Mouse (Mus musculus) lung, embryonic 15.5 days (tissue): ENCODE data around the gene Smad1. TPM values are rescaled to one million over a fixed set of nuclear protein-coding genes. Genes with fewer than 3 reads are reported as not detected.

Experiments
- ATAC-seq: fragments of 200-750 bp; cut with Nextera tagmentation; 2 replicates; pipeline ENCODE4 v1.8.0; 2017; ENCODE audit warnings: moderate number of reproducible peaks, borderline replicate concordance; ENCODE audit not compliant: low FRiP score, low TSS enrichment; ENCODE audit errors: extremely low read depth
- H3K27ac ChIP-seq: fragments of 300-500 bp; sonication (generic); 2 replicates; pipeline ENCODE4 v1.5.1; 2015; ENCODE audit warnings: moderate library complexity, mild to moderate bottlenecking, inconsistent platforms
- H3K27me3 ChIP-seq: fragments of 300-500 bp; sonication (generic); 2 replicates; pipeline ENCODE4 v1.6.1; 2015; ENCODE audit warnings: inconsistent platforms
- H3K36me3 ChIP-seq: fragments of 300-500 bp; sonication (generic); 2 replicates; pipeline ENCODE4 v1.6.1; 2015; ENCODE audit warnings: inconsistent platforms
- H3K4me1 ChIP-seq: fragments of 300-500 bp; sonication (generic); 2 replicates; pipeline ENCODE4 v1.6.1; 2015; ENCODE audit warnings: inconsistent platforms
- H3K4me2 ChIP-seq: fragments of 300-500 bp; sonication (generic); 2 replicates; pipeline ENCODE4 v1.6.1; 2015; ENCODE audit warnings: inconsistent platforms, mild to moderate bottlenecking, moderate library complexity
- H3K4me3 ChIP-seq: fragments of 300-500 bp; sonication (generic); 2 replicates; pipeline ENCODE4 v1.5.1; 2015; ENCODE audit warnings: mild to moderate bottlenecking, inconsistent platforms
- H3K9ac ChIP-seq: fragments of 300-500 bp; sonication (generic); 2 replicates; pipeline ENCODE4 v1.6.1; 2015; ENCODE audit warnings: inconsistent platforms
- H3K9me3 ChIP-seq: fragments of 300-500 bp; sonication (generic); 2 replicates; pipeline ENCODE4 v1.6.1; 2016; ENCODE audit warnings: inconsistent platforms
- WGBS: fragments of 180-500 bp; shearing (Covaris S2); methylation state at CpG from one replicate; pipeline ENCODE4 v1.1.7; 2015; 5-methylcytosine and 5-hydroxymethylcytosine counted together
- polyA plus RNA-seq: library from polyadenylated mRNA; unstranded; fragments of >200 nt; fragmentation: Nextera tagmentation; extraction: Ambion mirVana; gene quantifications from 2 replicates; pipeline ENCODE4 v1.2.1, GENCODE M21; 2015

The Smad1 gene
- polyA plus RNA-seq, 1 experiment from 2014 or later, result 38.5 TPM

DNA sequence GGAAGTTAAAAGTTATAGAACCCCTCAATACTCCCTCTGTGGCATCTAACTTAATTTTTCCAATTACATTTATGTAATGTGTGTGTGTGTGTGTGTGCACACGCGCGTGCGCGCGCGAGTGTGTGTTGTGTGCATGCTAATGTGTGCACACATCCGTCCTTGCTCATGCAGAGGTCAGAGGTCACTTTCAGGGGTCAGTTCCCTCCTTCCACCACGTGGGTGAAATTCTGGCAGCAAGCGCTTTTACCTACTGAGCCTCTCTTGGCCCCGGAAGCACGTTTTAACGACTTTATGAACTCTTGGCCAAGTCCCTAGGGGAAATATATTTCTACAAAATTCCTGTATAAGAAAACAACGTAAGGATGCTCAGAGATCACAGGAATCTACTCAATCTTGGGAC is 19.3 kb downstream of the Smad1 start:
- no peak overlapping the region for H3K27ac ChIP-seq
- no peak overlapping the region for H3K9ac ChIP-seq
- H3K4me1 ChIP-seq, result peaks cover 23% of the 10 kb centered on the region
- H3K4me2 ChIP-seq, result no peak overlapping the region
- H3K27me3 ChIP-seq, result no peaks in the 10 kb centered on the region
- 75% methylated on average over 14 of the region's 14 CpGs for WGBS
- peaks cover 8% of the 10 kb centered on the region; the same call in 1 of the 2 replicates for H3K36me3 ChIP-seq
- no peak overlapping the region for H3K4me3 ChIP-seq
- H3K9me3 ChIP-seq, result no peaks in the 10 kb centered on the region
- ATAC-seq, result no peak

DNA sequence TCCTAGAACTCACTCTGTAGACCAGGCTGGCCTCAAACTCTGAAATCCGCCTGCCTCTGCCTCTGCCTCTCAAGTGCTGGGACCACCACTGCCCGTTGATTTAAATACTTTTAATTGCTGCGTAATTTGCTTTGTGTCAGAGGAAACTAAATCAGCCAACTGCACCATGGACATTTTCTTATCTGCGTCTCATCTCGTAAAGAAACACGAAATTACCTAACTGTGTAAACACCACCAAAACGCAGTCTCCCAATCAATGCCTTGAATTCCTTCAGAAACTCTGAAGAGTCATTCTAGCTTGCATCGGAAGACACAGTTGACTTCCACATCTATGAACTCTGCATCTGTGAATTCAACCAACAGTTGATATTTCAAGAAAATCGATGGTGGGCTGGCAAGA is 22.7 kb downstream of the Smad1 start:
- Histone ChIP-seq H3K4me3 (no peak overlapping the region), H3K9ac (no peak overlapping the region), H3K4me2 (no peak overlapping the region), H3K36me3 (peaks cover 11% of the 10 kb centered on the region; the same call in 1 of the 2 replicates), H3K4me1 (peaks cover 37% of the 10 kb centered on the region), H3K9me3 (no peaks in the 10 kb centered on the region), H3K27me3 (no peaks in the 10 kb centered on the region), H3K27ac (no peak overlapping the region)
- ATAC-seq, result no peak
- WGBS, result 74% methylated on average over 9 of the region's 9 CpGs

DNA sequence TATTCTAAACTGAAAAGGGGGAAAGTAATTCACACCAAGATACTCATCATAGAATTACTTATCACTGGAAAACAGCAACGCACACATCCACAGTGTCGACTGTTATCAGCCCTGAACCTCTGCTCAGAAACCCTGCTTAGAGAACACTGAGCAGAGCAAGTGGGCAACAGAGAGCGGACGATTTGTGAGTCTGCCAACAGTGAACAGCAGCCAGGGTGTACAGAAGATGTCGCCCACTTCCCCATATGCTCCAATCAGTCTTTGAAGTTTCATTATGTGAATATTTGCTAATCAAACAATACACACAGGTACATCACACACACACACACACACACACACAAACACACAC is 23.6 kb downstream of the Smad1 start:
- no peak for ATAC-seq
- H3K4me2 ChIP-seq, result no peak overlapping the region
- peak overlapping the region; percentile 27; the same call in 1 of the 2 replicates for H3K27ac ChIP-seq
- H3K27me3 ChIP-seq, result no peaks in the 10 kb centered on the region
- 36% methylated on average over 5 of the region's 5 CpGs for WGBS
- peaks cover 44% of the 10 kb centered on the region for H3K4me1 ChIP-seq
- no peak overlapping the region for H3K4me3 ChIP-seq
- H3K36me3 ChIP-seq, result peaks cover 19% of the 10 kb centered on the region
- no peaks in the 10 kb centered on the region for H3K9me3 ChIP-seq
- H3K9ac ChIP-seq, result no peak overlapping the region

DNA sequence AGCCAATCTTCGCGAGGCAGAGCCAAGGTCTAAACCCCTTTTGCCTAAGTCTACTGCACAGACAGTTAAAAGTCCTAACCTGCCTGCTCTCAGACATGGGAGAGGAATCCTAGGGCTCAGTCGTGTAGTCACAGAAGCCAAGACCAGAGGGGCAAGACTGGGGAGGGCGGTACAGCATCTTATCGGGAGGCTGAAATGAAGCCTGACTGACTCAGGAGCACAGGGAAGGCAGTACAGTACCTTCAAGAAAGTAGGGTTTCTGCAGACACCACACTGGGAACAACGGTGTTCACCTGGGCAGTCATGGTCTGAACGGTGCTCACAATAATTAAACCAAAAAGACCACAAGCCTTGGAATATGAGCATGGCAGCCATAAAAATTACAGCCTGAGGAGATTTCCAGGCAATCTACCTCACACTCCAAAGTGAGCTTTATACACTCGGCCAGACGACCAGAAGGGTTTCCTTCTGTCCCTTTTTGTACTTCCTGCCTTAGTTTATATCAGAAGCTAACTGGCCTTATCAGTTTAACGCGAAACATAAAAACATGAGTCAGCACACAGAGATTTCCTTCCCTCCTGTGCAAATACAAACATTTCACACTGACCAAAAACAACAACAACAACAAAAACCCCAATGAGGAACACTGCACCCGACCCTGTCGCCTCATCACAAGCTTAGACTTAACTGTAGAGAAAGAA is 24.1 kb downstream of the Smad1 start:
- ATAC-seq, result no peak
- Histone ChIP-seq H3K36me3 (peaks cover 23% of the 10 kb centered on the region), H3K4me2 (peak overlapping the region; percentile 2; the same call in 1 of the 2 replicates), H3K4me3 (no peak overlapping the region), H3K9ac (no peak overlapping the region), H3K4me1 (peaks cover 45% of the 10 kb centered on the region), H3K27ac (peak overlapping the region; percentile 61), H3K9me3 (no peaks in the 10 kb centered on the region), H3K27me3 (no peaks in the 10 kb centered on the region)
- WGBS, result 52% methylated on average over 13 of the region's 13 CpGs

DNA sequence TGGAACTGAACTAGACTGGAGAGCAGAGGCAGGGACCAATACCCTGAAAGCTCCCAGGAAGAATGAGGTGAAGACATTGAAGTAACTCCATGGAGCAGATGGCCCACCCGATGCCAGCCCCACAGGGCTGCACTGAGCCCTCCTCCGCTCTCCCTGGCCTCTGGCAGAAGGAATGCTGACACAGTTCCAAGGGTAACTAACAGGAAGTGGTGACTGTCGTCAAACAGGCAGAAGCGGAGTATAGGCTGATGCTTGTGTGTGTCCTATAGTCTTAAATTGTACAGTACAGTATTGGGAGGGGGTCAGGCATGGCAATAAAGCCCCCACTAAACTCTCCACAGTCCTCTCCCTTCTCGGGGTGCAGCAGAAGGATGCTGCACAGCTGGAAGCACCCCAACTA is 24.9 kb downstream of the Smad1 start:
- no peak overlapping the region for H3K9ac ChIP-seq
- H3K4me2 ChIP-seq, result peak overlapping the region; percentile 2; the same call in 1 of the 2 replicates
- H3K4me1 ChIP-seq, result peaks cover 45% of the 10 kb centered on the region
- 33% methylated on average over 5 of the region's 5 CpGs for WGBS
- no peaks in the 10 kb centered on the region for H3K27me3 ChIP-seq
- H3K4me3 ChIP-seq, result no peak overlapping the region
- H3K27ac ChIP-seq, result peak overlapping the region; percentile 61; the same call in 1 of the 2 replicates
- H3K9me3 ChIP-seq, result no peaks in the 10 kb centered on the region
- peaks cover 25% of the 10 kb centered on the region for H3K36me3 ChIP-seq
- ATAC-seq, result no peak

DNA sequence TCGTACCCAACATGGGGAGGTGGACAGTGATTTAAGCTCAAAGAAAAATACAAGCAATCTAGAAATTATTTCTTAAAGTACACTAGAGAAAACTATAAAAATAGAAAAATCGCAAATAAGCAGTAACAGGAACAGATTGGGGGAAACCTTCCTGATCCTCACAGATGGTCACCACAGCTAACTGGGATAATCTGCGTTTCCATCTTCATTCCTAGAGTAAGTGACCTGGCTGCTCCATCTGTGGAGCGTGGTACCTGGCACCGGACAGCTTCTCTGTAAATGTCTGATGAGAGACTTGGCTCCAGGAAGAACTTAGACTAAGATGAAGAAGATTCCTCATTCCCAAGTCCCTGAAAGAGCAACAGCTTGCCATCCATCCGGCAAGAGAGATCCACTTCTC is 25.8 kb downstream of the Smad1 start:
- H3K4me1 ChIP-seq, result peaks cover 47% of the 10 kb centered on the region
- H3K9ac ChIP-seq, result no peak overlapping the region
- 85% methylated on average over 6 of the region's 6 CpGs for WGBS
- H3K4me3 ChIP-seq, result no peak overlapping the region
- H3K4me2 ChIP-seq, result no peak overlapping the region
- no peaks in the 10 kb centered on the region for H3K27me3 ChIP-seq
- H3K9me3 ChIP-seq, result no peaks in the 10 kb centered on the region
- H3K27ac ChIP-seq, result no peak overlapping the region
- H3K36me3 ChIP-seq, result peaks cover 25% of the 10 kb centered on the region
- no peak for ATAC-seq

DNA sequence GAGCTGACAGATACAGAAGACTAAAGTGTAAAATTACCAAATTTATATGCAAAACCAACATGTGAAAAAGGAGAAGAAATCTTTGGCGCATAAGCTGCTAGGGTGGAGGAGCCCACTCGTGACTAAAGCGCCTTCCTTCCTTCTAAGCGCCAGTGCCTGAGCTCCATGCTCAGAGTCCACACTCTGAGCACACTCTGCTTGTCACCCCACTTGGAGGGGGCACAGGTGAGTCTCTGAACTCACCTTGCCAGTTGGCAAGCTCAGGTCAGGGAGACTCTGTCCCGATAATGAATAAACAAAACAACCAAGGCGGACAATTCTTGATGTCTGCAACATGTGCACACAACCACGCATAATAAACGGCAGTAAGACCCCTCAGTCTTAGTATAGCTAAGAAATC is 26.4 kb downstream of the Smad1 start:
- Histone ChIP-seq H3K36me3 (peaks cover 25% of the 10 kb centered on the region), H3K4me1 (peaks cover 50% of the 10 kb centered on the region), H3K4me3 (no peak overlapping the region), H3K9ac (no peak overlapping the region), H3K9me3 (no peaks in the 10 kb centered on the region), H3K4me2 (no peak overlapping the region), H3K27ac (no peak overlapping the region), H3K27me3 (no peaks in the 10 kb centered on the region)
- 73% methylated on average over 8 of the region's 8 CpGs for WGBS
- no peak for ATAC-seq

DNA sequence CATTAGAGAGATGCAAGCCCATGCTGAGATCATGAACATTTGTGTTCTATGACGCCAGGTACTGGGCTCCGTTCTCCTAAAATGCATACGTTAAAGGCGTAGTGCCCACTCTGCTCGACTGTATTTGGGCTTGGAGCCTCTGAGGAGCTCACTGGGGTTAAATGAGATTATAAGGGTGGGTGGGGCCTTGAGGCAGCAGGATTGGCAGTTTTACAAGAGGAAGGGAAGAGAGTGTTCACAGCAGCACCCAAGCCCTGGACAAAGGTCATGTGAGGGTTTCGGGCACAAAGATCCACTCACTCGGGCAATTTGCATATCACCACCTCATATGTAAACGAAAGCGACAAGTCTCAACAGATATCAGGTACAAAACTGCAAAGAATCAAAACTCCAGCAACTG is 26.8 kb downstream of the Smad1 start:
- WGBS, result 61% methylated on average over 9 of the region's 9 CpGs
- ATAC-seq, result no peak
- H3K36me3 ChIP-seq, result peaks cover 25% of the 10 kb centered on the region
- no peaks in the 10 kb centered on the region for H3K27me3 ChIP-seq
- H3K9me3 ChIP-seq, result no peaks in the 10 kb centered on the region
- no peak overlapping the region for H3K9ac ChIP-seq
- H3K27ac ChIP-seq, result no peak overlapping the region
- no peak overlapping the region for H3K4me3 ChIP-seq
- peaks cover 50% of the 10 kb centered on the region for H3K4me1 ChIP-seq
- H3K4me2 ChIP-seq, result no peak overlapping the region

DNA sequence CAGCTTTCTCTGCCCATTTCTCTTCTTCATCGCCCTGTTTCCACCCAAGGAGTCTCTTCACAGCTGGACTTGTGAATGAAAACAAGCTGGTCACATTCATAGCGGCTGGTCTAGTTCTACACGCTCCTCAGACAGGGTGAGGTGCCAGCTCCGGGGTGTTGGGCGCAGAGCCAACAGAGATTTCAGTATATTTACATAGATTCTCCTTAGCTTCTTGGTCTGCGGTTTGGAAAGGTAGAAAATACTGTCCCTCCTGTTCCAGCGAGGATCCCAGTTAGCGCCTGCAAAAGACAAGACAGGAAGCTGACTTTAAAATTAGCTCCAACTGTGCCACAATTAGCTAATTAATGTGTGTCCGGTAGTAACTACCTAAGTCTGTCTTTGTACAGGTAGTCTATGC is 27.2 kb downstream of the Smad1 start:
- H3K9me3 ChIP-seq, result no peaks in the 10 kb centered on the region
- no peak overlapping the region for H3K9ac ChIP-seq
- no peak overlapping the region for H3K27ac ChIP-seq
- peaks cover 49% of the 10 kb centered on the region for H3K4me1 ChIP-seq
- H3K27me3 ChIP-seq, result no peaks in the 10 kb centered on the region
- 65% methylated on average over 9 of the region's 9 CpGs for WGBS
- no peak for ATAC-seq
- no peak overlapping the region for H3K4me3 ChIP-seq
- no peak overlapping the region for H3K4me2 ChIP-seq
- peaks cover 22% of the 10 kb centered on the region for H3K36me3 ChIP-seq

DNA sequence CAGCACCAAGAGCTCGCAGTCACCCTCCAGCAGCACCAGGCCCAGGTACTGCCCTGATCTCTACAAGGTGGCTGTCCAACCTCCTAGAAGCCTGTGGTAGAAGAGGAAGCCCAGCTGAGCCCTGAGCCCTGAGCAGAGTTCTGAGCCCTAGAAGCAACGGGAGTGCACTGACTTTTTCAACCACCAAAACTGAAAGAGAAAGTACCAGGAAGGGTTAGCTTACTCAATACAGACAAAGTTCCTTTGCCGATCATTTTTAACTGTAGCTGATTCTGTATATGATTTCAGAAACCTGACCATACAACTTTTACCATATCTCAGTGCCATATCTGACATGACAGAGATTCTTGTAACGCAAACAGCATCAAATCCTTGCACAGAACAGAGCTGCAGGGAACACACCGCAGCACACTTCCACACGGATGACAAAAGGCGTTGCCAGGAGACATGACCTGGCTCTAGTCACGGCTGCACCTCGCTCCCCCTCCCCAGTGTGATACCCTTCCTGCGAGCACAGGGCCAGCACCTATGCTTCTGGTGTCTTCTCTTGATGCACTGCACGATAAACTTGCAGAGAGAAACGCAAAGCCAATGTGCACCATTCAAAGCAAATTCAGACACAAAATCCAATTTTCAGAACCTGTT is 28.6 kb downstream of the Smad1 start:
- WGBS, result 88% methylated on average over 12 of the region's 12 CpGs
- Histone ChIP-seq H3K4me1 (peaks cover 55% of the 10 kb centered on the region), H3K36me3 (peaks cover 17% of the 10 kb centered on the region)

DNA sequence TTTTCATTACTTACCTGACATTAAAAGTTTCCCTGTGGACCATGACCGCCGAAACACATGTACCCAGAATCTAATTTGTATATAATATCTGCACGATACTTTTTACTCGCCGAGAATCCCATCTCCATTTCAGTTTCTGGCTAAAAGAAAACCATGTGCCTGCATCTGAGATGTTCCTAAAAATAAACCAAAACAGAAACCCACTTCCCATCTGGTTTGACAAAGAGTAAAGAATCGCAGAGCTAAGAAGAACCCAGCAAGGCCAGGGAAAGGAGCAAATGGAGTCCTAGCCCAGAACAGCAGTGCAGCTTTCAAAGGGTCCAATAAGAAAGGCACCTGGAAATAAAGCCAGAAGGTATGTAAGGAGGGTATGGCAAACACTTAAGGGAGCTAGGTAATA is 30.2 kb downstream of the Smad1 start:
- WGBS, result 82% methylated on average over 6 of the region's 6 CpGs
- Histone ChIP-seq H3K27ac (peak overlapping the region; percentile 62), H3K4me1 (peaks cover 49% of the 10 kb centered on the region), H3K9ac (no peak overlapping the region), H3K36me3 (peaks cover 17% of the 10 kb centered on the region), H3K27me3 (no peaks in the 10 kb centered on the region), H3K9me3 (no peaks in the 10 kb centered on the region), H3K4me2 (no peak overlapping the region), H3K4me3 (no peak overlapping the region)
- ATAC-seq, result peak; percentile 32; the same call in 1 of the 2 replicates

More for the DNA sequence above, 28.6 kb downstream of the Smad1 start:
- H3K4me2 ChIP-seq, result no peak overlapping the region
- H3K27me3 ChIP-seq, result no peaks in the 10 kb centered on the region
- no peak for ATAC-seq
- H3K9me3 ChIP-seq, result no peaks in the 10 kb centered on the region
- H3K4me3 ChIP-seq, result no peak overlapping the region
- H3K27ac ChIP-seq, result no peak overlapping the region
- H3K9ac ChIP-seq, result no peak overlapping the region

DNA sequence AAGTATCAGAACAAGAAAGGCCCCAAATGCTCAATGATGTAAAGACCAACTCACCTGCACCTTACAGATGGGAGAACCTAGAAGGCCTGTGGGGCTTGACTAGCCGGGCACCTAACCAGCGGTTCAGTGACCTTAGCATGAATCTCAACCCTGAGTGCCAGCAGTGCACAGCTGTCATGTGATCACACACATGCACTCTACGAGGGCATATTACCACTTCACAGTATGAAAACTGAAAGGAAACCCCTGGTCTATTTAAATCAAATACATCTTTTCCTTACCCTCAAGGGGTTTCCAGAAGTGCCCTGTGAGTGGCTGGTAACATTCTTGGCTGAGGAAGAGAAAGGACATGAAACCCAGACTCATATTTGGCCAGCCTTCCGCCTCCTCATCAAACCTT is 31.4 kb downstream of the Smad1 start:
- Histone ChIP-seq H3K36me3 (peaks cover 17% of the 10 kb centered on the region), H3K27ac (peak overlapping the region; percentile 62; the same call in 1 of the 2 replicates), H3K9me3 (no peaks in the 10 kb centered on the region), H3K4me2 (no peak overlapping the region), H3K9ac (no peak overlapping the region), H3K4me1 (peaks cover 42% of the 10 kb centered on the region), H3K27me3 (no peaks in the 10 kb centered on the region), H3K4me3 (no peak overlapping the region)
- no peak for ATAC-seq
- 67% methylated on average over 4 of the region's 4 CpGs for WGBS
